Mouse (Mus musculus): ENCODE measurements around the gene Trabd2b. TPM values are rescaled to one million over a fixed set of nuclear protein-coding genes. Genes with fewer than 3 reads are reported as not detected.

Trabd2b gene
- polyA plus RNA-seq, 1 experiment from 2014 or later, result 2.0 TPM

- H3K27me3 ChIP-seq (ENCODE audit: control insufficient read depth, insufficient read depth, low read length), result peaks cover 36% of the 10 kb centered on the region
- no peak overlapping the region for H3K9ac ChIP-seq (ENCODE audit: low read depth, low read length)
- H3K4me1 ChIP-seq (replicated peaks; ENCODE audit: control insufficient read depth, insufficient read depth, low read length), result 0 out of 2 replicates have a peak, but pooled peaks cover 3% of the 10 kb centered on the region
- H3K4me2 ChIP-seq (replicated peaks; ENCODE audit: low read depth, low read length), result no peak overlapping the region
- WGBS, result 75% methylated on average over 9 of the region's 9 CpGs
- no peak overlapping the region for H3K4me3 ChIP-seq (ENCODE audit: low read depth, low read length)
- DNase-seq (ENCODE audit: low spot score), result no peak
- ATAC-seq (ENCODE audit: low FRiP score), result no peak
- H3K27ac ChIP-seq (ENCODE audit: low read depth, low read length), result no peak overlapping the region
- no peaks in the 10 kb centered on the region for H3K36me3 ChIP-seq (ENCODE audit: control insufficient read depth, insufficient read depth, low read length)
- no peaks in the 10 kb centered on the region for H3K9me3 ChIP-seq (ENCODE audit: control insufficient read depth, low read length)
These were observed 257.8 kb downstream of the Trabd2b start for GRCm38 (mm10) chr4:114664063-114665036.

Other genes with a start within 250 kb of the Trabd2b start
- gene Skint11, start 243.3 kb upstream of the Trabd2b start, polyA plus RNA-seq (2014; fragmentation: Nextera tagmentation; extraction: Ambion mirVana), result not detected in 2 replicates